Mouse (Mus musculus) small intestine, adult 2 months (tissue): Measurements from ENCODE around the gene Elovl7.

ENCODE experiments used
- CTCF ChIP-seq: fragments of 200-500 bp; IDR thresholded peaks from 2 replicates; pipeline ENCODE4 v1.5.1; 2012; ENCODE audit warnings: low read depth, mild to moderate bottlenecking, control low read depth, inconsistent platforms, low read length, moderate library complexity, mixed read lengths; ENCODE audit not compliant: insufficient replicate concordance, insufficient read length; ENCODE audit errors: extremely low read depth
- POLR2A ChIP-seq: fragments of 200-500 bp; IDR thresholded peaks from 2 replicates; pipeline ENCODE4 v1.6.1; 2012; ENCODE audit warnings: low read depth, mild to moderate bottlenecking, control low read depth, inconsistent platforms, low read length, moderate library complexity

GRCm38 (mm10) chr13:108273456-108273855 lies 59.3 kb downstream of the Elovl7 start:
- TF ChIP-seq CTCF, result no peak
- no peak for TF ChIP-seq POLR2A
